Mouse (Mus musculus) spleen, adult 2 months (tissue): ENCODE data around the gene Apbb2.

Experiments used
- CTCF ChIP-seq: fragments of 200-500 bp; IDR thresholded peaks from 2 replicates; pipeline ENCODE4 v1.5.1; 2011; ENCODE audit warnings: mild to moderate bottlenecking, inconsistent platforms; ENCODE audit not compliant: insufficient read depth, insufficient read length, insufficient replicate concordance; ENCODE audit errors: extremely low read depth
- POLR2A ChIP-seq: fragments of 200-500 bp; IDR thresholded peaks from 2 replicates; pipeline ENCODE4 v1.6.1; 2011; ENCODE audit warnings: low read depth, low read length, inconsistent platforms

DNA sequence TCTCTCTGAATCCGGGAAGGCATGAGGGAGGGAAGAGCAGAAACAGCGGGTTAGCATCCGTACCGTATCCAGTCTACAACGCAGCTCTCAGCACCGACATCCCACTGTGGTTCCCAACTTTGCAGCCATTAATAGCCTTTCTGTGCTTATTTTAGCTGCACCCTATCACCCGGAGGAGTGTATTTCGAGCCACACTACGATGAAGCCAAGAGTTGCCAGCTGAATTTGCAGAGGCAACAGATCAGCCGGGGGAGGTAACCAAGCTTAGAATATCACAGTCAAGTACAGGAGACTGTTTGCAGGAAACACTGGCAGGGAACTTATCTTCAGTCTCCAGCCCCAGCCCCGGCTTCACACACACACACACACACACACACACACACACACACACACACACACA, 295.0 kb downstream of the Apbb2 start:
- no peak for TF ChIP-seq CTCF
- TF ChIP-seq POLR2A = no peak
